ENCODE assay signal across 21 mouse cellular contexts in genomic region chrX:168643451-168643850, GRCm38 (mm10).
"Had no signal": no experiment of that assay in that cellular context is flagged by ENCODE, and none has a peak within 500 bp of the region (broad histone marks: within the 10 kb centered on the region; RNA-seq: fewer than 3 reads in every experiment).

No protein-coding gene starts in this region.

- ATAC-seq: liver, postnatal 0 days; lung, postnatal 0 days; midbrain, embryonic 16.5 days had no signal

- H3K27ac ChIP-seq: liver, embryonic 15.5 days; lung, embryonic 15.5 days; midbrain, embryonic 10.5 days; midbrain, embryonic 12.5 days; neural tube, embryonic 13.5 days; neural tube, embryonic 15.5 days had no signal

- H3K4me1 ChIP-seq: liver, embryonic 15.5 days; lung, embryonic 15.5 days; midbrain, embryonic 10.5 days; midbrain, embryonic 12.5 days; neural tube, embryonic 13.5 days; neural tube, embryonic 15.5 days had no signal

- H3K4me3 ChIP-seq: liver, embryonic 15.5 days; lung, embryonic 15.5 days; midbrain, embryonic 10.5 days; midbrain, embryonic 12.5 days; myocyte; neural tube, embryonic 13.5 days; neural tube, embryonic 15.5 days had no signal

- DNase-seq: liver, postnatal 0 days; lung, adult 2 months; lung, postnatal 4 days; midbrain, embryonic 14.5 days; retina, postnatal 1 day; right cerebral cortex, adult 18-20 months; right cerebral cortex, postnatal 25 days; right cerebral cortex, postnatal 4 days; spleen, adult 18-20 months; thymus, adult 2 months; thymus, postnatal 25 days; thymus, postnatal 4 days had no signal
